Mouse (Mus musculus): ENCODE results near the gene Gm10912. TPM values are rescaled to one million over a fixed set of nuclear protein-coding genes. Genes with fewer than 3 reads are reported as not detected.
A peak's percentile ranks its signal among the peaks of the same experiment; 100 is the strongest.
"Not testable (repeated sequence)": the region's sequence is repeated elsewhere in the genome, so short reads cannot be mapped to it uniquely, and the experiment has no call there.

Gene Gm10912
- total RNA-seq (2021), result 0.55 TPM in 1 of 2 replicates, not detected in the other
- long read RNA-seq, result 0 reads

DNA sequence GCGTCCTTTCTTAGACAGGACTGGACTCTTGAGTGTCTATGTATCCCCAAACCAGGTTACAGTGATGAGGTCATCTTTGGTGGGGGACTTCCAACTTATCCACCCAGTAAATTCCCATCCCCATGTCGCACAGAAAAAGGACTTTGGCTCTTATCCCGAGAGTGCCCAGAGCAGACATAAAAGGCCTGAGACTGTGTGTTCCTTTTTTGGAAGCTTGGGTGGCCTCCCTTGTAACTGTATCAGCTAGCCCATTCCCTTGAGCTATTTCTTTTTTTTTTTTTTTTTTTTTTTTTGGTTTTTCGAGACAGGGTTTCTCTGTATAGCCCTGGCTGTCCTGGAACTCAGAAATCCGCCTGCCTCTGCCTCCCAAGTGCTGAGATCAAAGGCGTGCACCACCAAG is at the start of gene Gm10912:
Gene Gm10912 (plus strand): TSS at position 301 of the 400 bp plus-strand sequence.
- not testable (repeated sequence) for DNase-seq

DNA sequence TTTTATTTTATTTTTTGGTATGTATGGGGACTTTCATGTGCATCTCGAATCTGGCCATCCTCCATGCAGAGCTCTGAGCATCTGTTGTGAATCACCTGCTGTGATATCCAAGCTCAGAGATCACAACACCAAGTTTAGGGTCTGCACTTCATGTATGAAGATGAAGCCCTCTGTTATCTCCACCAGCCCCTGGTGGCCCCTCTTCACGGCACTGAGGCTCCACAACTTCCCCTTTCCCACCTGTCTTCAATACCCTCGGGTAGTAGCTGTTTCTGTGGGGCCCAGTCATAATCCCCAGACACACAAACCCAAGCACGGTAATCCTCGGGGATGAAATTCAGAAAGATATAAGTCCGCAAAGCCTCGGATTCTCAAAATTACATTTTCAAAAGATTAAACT is 42.5 kb upstream of the Gm10912 start:
- DNase-seq, result no peak

DNA sequence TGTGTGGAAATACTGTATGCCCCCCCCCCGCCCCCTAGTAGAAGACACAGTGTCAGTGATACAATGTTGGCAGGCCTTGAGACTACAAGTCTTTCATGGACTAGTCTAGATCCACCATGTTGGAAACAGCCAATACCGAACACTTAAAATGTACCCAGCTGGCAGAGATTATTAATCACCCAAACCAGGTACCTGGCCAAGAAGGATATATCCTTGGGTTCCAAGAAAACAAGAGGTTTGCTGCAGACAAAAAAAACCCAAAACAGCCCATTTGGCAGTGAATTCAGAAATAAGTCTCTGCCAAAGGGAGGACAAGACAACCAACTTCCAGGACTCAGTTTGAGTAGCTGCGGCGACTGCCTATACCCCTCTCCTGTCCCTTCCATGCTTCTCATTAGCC is 41.0 kb upstream of the Gm10912 start:
- DNase-seq, result no peak

DNA sequence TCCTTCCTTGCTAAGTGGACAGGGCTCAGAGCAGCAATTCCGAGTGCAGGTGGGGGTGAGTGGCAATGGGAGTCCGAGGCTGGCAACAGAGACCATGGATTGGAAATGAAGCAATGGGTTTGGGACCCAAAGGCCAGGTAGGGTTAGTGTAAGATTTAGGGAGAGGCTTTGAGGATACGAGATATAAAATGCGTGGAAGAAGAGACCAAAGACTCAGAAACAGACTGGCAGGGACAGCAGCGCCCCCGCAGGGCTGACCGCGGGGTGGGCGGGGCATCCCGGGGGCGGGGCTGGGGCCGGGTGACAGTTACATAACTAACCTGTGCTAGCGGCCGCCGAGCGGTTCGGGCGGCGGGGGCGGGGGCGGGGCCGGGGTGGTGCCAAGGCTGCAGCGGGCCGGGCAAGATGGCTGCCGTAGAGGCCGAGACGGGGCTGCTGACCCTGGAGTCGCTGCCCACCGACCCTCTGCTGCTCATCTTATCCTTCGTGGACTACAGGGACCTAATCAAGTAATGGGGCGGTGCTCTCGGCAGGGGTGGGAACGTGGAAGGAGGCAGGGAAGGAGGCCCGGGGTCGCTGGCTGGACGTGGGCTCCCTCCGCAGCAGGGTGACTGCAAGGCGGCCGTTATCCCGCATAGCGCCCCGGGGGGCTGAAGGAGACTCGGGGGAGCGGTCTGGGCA is 38.0 kb upstream of the Gm10912 start, which contains the start of gene Fbxo3:
Gene Fbxo3 (plus strand): TSS at position 264 of the 681 bp plus-strand sequence.
- peak; percentile 92 for DNase-seq

DNA sequence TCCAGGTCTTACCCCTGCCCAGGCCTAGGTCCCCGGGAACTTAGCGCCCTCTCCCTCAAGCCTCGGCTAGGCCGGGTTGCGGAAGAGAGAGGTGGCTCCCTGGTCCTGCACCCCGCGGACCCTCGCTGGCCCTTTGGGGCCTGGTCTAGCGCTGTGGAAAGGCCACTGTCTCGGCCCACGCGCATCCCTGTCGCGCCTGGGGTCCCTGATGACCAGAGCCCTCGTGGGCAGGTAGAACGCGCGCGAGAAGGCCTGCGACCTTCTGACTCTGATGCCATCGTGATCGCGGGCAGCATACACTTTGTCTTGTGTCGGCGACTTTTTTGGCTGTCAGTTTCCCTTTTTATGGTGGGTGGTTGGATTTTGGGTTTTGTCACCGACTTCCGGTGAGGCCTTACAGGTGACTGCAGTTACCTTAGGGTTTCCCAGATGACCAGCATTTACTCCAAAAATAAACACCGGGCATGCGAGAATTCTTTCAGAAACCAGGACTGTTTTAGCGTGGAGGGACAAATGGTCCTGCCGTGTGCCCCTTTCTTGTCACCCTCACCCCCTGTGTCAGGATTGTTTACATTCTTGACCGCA is 37.4 kb upstream of the Gm10912 start, which contains the start of gene 4931422A03Rik:
Gene 4931422A03Rik (minus strand): TSS at position 223 of the 585 bp plus-strand sequence.
- no peak for DNase-seq

DNA sequence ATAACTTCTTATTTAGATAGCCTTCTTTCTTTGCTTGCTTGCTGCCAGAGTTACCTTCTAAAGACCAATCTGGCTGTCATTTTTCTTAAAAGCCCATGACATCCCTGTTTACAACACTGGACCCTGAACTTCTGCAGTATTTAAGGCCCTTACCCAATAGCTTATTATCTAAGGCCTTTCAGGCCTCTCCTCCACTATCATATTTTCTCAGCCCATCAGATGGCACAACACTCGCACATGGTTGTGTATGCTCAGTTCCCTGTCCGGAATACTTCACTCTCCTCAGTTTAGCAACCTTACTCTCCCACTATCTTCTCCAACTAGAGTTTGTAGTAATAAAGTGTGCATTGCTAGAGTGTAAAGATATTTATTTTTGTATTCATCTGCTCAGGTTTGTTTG is 36.6 kb upstream of the Gm10912 start:
- DNase-seq, result no peak

DNA sequence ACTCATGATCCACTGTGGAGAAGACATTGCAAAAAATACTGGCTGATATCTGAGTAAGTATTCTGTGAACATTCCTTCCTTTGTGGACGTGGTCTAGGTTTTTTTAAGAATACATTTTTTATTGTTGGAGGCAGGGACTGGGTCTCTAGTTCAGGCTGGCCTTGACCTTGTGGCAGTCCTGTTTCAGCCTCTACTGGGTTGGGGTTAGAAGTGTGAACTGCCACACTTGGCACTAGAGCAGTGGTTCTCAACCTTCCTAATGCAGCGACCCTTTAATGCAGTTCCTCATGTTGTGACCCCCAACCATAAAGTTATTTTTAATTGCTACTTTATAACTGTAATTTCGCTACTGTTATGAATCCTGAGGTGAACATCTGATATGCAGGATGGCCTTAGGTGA is 35.2 kb upstream of the Gm10912 start:
- no peak for DNase-seq

DNA sequence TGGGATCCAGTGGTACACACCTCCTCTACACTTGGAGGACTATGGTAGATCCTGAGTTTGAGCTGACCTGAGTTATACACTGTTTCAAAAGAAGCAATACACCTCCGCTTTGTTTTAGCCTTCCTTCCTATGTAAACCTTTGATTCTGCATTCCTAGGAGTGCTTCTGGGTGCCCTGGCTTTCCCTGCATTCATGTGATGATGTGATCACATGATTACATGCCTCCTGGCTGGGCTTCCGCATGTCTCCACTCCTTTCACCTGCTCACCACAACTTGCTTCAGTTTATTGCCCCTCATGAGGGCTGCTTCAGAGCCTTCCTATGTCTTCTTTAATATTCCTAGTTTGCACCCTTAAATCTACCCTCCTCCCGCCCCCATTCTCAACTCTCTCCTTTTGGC is 33.6 kb upstream of the Gm10912 start:
- no peak for DNase-seq

DNA sequence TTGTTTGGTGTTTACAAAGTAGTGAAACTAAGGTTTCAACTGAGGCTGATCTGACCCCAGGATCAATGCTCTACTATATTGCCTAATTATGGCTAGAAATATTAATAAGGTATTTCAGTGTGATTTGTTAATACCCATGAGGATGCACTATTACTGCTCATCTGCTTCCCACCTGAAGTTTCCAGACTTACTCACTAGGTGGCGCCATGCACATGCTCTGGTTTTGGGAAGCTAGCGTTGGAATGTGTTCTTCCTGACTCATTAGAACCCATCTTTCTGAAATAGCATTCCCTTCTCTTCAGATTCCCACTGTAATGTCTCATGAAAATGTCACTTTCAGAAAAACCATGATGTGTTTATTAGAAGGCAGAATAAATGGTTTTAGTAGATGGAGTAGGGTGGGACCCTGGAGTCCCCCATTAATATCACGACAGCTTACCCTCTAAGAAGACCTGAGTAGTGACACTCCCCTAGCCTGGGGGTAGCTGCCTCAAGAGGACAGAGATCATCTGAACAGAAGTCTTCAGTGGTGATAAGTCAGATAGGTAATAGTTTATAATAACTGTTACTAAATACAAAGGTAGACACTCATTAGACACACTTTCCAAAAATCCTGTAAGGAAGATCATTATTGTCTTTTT is 30.7 kb upstream of the Gm10912 start:
- DNase-seq, result peak; percentile 53

DNA sequence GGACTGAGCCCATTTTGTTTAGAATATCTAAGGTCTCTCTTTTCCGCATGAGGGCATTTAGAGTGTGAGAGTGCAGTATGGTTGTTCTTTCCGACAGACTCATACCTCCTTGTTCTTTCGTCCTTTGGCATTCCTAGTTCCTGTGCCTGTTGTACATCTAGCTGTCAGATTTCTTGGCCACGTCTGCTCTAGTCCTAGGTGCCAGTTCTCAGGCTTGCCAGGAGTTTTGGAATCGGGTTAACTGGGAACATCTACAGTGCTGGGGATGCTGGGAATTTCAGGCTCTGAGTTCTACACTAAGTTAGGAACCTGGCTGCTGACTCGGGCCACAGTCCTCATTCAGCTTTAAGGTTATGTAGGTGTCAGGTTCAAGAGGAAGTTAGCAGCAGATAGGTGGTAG is 30.0 kb upstream of the Gm10912 start:
- DNase-seq, result no peak

DNA sequence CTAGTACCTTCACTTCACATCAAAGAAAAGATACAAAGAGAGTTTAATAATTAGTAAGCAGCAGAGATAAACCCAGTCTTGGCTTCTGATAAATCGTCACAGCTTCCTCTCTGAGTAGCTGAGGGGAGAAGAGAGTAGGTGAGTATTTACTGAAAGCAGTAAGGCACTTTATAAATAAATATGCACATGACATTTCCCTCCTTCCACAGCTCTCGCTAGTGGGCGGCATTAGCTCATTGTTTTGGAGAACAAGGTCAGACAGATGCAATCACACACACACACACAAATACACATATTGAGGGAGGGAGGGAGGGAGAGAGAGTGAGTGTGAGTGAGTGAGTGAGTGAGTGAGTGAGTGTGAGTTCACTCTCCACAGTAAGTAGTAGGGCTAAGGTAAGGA is 29.3 kb upstream of the Gm10912 start:
- no peak for DNase-seq

DNA sequence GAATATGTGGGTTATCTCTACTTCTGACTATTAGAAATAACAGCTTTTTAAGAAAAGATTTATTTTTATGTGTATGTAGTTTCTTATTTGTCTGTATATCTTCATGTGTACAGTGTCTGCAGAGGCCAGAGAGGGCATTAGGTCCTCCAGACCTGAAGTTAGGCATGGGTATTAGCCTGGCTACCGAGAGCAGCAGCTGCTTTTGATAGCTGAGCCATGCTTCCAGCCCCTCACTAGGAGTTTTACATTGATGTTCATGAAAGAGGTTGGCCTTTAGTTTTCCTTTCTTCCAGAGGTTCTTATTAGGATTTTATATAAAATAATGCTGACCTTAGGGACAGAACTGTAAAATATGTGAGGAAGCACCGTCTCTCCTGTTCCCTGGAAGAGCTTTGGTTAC is 27.4 kb upstream of the Gm10912 start:
- no peak for DNase-seq

DNA sequence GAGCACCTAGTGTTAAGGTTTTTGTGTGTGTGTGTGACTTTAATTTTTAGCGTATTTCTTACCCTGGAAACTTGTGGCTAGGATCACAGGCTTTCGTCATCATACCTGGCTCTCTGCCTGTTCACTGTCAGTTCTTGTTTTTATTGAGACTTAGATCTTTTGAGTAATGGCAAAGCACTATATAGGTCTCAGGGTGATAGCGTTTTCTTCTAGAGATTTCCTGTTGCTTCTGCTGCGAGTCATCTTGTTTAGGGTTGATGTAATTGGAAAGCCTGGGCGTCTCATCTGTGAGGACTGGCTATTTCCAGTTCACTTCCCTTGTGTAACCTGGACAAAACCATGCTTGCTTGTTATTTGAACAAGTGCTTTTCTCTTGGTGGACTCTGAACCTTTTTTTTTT is 24.0 kb upstream of the Gm10912 start:
- DNase-seq, result peak; percentile 34

DNA sequence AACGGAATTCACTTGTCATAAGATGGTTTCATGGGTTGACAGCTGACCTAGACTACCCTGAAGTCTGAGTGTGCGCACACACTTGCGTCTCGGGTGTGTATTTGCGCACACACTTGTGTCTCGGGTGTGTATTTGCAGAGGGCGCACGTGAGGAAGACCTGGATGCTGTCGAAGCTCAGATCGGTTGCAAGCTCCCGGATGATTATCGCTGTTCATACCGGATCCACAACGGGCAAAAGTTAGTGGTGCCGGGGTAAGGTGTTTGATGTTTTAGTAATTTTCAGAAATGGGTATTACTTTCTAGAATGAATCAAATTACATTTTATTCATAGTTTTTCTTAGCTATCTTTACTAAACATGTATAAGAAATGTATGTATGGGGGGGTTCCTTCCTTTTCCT is 22.9 kb upstream of the Gm10912 start:
- DNase-seq, result no peak

DNA sequence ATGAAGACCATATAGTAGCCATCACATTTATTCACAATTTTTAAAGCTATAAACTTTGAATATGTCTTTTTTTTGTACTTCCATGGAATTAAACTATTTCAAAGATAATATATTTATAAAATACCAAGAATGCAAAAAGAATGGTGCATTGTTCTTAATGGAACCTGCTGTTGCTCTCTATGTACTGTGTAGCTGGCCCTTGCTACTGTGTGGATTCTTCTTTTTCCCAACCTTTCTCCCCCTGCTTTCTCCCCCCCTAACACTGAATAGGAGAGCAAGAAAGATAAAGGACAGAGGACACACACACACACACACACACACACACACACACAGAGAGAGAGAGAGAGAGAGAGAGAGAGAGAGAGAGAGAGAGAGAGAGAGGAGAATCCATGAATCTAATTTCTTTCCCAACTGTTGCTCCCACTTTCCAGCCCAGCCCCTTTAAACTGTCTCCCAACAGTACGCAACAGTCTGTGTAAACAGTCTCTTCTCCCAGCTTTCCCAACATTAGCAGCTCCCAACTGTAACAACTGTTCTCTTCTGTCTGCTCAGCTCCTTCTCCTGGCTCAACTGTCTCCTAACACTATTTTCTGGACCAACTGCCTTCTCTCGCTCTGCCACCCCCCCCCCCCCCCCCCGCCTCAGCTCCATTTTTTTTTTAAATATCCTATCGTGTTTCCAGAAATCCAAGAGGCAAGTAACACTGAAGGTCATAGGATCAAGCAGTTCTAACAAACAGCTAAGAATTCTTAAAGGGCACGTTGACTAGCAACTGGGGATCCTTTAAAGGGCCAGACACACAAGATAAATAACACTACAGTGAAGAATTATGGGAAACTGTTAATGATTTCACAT is 21.8 kb upstream of the Gm10912 start:
- DNase-seq, result no peak

DNA sequence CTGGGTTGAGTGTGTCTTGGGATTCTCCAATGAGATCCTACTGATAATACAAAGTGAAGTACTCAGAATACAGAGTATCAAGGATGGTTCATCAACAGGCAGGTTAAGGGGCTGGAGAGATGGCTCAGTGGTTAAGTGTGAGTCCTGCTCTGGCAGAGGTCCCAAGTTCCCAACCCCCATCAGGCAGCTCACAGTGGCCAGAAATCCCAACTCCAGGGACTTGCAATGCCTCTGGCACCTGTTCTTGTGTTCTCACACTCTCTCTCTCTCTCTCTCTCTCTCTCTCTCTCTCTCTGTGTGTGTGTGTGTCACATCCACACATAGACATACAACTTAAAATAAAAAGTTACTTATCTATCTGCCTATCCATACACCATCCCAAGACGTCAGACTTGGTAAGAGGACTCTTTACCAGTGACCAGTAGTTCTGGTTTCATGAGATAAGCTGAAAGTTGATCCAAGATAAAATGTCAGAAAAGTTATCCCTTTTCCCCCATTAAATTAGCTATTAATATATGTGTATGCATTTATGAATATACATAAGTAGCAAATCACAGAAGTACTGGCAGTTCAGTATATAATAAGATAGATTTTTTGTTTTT is 21.0 kb upstream of the Gm10912 start:
- DNase-seq, result peak; percentile 38

DNA sequence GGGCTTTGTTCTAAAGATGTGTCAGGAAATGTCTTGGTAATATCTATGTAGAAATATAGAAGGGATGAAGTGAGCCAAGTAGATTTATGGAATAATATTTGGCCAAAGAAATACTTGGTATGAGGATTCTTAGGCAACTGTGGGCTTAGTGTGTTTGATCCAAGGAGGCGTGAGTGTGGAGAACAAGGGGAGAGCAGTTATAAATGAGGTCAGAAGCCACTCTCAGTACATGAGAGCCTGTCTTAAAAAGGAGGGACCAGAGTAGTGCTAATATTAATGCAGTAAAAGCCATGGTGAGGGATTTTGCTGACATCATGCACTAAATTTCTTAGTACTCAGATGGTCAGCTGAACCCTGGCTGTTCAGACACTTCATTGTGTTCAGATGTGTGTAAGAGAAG is 7.2 kb upstream of the Gm10912 start:
- no peak for DNase-seq

DNA sequence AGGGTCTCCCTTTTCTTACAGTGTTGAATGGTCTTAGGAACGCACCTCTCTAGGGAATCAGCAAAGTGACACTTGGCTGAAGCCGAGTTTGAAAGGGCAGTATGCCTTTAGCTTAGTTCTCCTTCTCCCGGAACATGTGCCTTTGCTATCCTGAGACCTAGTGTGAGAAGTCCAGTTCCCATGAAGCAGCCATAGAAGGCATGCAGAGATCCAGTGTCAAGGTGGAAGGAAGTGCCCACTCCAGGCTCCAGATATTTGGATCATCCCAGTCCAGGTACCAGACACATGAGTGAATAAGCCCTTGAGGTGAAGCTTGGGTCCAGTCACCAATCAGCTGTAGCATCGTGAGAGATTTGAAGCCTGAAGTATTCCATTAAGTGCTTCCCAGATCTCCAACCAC is 6.7 kb upstream of the Gm10912 start:
- no peak for DNase-seq

DNA sequence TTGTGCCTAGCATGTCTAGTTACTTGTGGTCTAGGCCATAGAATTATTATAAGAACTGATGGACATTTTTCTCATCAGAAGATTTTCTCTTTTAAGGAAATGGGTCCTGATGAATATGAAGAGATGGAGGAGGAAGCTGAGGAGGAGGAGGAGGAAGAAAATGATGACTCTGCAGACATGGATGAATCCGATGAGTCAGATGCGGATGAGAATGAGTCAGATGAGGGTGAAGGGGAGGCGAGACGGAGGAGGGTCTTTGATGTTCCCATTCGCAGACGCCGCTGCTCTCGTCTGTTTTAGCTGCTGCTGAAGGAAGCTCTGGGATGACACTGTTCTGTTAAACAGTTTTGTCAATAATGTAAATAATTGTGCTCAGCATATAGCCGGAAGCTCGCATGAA is 5.8 kb upstream of the Gm10912 start:
- no peak for DNase-seq

DNA sequence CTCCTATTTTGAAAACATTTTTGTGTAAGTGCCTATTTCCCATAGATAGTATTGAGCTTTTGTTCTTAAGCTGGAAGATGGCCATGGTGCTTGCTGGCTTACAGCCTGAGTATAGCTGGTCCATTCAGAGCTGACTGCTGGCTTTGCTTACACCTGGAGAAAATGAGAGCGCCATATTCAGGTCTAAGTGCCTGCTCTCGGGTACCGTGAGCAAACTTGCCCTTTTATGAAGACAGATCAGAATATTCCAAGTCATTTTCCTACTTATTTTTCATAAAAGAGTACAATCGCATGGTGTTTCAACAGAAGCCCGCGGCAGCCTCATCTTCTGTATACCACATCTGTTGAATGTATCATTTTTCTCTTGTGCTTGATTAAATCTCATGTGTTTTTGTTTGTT is 4.6 kb upstream of the Gm10912 start:
- DNase-seq, result no peak

DNA sequence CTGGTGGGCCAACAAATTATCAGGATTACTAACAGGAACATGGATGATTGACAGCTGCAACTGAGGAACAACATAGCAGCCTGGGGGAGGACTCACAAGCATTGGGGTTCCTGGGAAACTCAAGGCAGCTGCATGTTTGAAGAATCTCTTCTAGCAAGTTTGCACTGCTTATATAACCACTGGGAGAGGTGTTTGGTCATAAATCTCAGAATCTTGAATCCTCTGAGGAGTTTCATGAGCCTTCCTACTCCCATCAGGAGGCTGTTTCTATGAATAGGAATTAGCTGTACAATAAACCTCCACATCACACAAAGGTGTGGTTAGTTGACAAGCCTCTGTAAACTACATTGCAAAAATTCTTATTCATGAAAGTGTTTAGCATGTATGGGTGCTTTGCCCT is 3.0 kb upstream of the Gm10912 start:
- no peak for DNase-seq

DNA sequence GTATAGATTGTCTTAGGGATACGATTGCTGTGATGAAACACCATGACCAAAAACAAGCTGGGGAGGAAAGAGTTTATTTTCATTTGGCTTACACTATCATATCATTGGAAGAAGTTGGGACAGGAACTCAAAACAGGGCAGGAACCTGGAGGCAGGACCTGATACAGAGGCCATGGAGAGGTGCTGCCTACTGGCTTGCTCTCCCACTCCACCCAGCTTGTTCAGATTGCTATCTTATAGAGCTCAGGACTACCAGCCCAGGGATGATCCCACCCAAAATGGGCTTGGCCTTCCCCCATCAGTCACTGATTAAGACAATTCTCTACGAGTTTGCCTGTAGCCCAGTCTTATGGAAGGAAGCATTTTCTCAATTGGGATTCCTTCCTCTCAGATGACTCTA is 1.5 kb upstream of the Gm10912 start:
- DNase-seq, result no peak
